Mouse (Mus musculus): ENCODE measurements around the gene Ak7. TPM values are rescaled to one million over a fixed set of nuclear protein-coding genes. Genes with fewer than 3 reads are reported as not detected.
A peak's percentile ranks its signal among the peaks of the same experiment; 100 is the strongest.

Ak7 gene
- total RNA-seq, 4 experiments from 2014 or later = not detected

DNA sequence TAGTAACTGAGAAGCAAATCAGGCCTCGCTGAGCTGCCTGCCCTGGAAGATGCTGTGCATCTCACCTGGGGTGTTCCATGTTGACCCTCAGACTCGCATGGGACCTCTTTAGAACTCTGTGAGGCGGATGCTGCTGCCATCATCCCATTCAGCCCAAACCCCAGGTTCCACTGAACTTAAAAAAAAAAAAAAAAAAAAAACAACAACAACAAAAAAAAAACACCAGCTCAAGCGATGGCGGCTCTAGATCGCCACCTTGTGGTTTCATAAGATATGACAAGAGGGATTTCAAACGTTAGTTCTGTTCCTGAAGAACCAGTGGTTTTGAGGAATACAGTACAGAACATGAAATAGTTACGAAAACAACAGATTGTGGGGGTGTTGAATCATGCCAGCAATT lies 22.2 kb downstream of the Ak7 start:
- no peak for DNase-seq (ENCODE audit: low spot score in 2 of 2)

GRCm38 (mm10) chr12:105730851-105731460 lies 25.2 kb downstream of the Ak7 start:
- DNase-seq (ENCODE audit: low spot score in 2 of 2) = no peak

- no peak for DNase-seq (ENCODE audit: low spot score in 2 of 2)
These were observed 27.8 kb downstream of the Ak7 start for GRCm38 (mm10) chr12:105733370-105734159.

GRCm38 (mm10) chr12:105735226-105735888 lies 29.6 kb downstream of the Ak7 start:
- DNase-seq (ENCODE audit: low spot score in 2 of 2) = no peak

DNA sequence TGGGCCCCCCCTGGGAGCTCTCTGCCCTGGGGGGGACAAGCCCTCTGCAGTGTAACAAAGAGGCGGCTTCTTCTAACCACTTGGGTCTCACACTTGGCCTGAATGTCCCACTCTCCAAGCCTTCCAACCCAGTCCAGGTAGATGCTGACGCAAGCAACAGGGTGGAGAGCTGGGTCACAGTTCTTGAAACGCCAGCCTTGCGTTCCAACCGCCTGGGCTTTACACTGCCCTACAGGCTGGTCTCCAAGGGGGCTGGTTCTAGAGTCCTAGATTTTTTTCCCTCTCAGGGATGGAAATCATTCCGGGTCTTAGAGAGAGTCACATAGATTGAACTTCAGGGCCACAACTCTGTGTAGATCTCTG lies 30.1 kb downstream of the Ak7 start:
- DNase-seq (ENCODE audit: low spot score in 2 of 2) = no peak

DNA sequence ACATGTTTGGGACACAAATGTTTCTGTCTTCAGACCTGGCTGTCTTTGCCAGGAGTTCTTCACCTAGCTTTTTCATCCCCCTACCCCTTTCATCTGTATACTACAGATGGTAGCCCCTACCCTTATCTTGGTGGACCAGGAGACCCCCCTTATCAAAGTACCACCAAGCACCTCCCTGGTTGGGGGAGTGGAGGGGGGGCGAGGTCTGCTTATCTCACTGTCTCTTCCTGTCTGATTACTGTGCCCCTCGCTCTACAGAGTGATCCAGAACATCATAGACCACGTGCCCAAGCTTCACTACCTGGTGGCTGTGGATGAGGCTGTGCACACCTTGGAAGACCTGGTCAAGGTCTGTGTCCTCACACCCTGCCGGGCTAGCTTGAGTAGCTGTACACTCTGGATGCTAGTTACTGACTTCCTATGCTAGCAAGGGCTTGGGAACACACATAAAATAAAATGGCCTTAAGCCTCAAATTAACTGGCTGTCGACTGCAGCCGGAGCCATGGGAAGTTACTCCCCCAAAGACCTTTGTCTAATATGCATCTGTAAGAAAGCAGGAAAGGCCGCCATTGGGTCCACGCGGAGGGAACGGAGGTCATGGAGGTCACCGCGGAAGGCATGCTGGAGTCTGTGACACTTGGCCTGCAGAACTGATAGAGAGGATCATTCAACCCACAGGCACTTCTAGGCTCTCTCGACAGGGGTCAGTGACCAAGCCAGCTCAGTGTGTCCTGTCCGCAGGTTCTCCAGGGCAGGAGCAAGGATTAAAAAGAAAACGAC lies 32.7 kb downstream of the Ak7 start:
- DNase-seq (ENCODE audit: low spot score in 2 of 2) = no peak

- no peak for DNase-seq (ENCODE audit: low spot score in 2 of 2)
These were observed 33.9 kb downstream of the Ak7 start for GRCm38 (mm10) chr12:105739656-105740055.

DNA sequence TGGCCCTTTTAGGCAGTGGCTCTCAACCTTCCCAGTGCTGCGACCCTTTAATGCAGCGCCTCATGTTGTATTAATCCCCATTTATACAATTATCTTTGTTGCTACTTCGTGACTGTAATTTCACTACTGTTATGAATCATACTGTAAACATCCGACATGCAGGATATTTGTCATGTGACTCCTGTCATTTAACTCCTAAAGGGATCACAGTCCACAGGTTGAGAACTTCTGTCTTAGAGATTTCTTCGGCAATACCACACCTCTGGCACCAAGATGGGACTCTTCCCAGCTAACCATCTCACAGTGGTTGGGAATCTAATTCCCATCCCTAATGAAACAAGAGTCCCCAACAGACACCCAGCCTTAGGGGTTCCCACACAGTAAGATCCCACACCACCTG lies 42.3 kb downstream of the Ak7 start:
- no peak for DNase-seq (ENCODE audit: low spot score in 2 of 2)

GRCm38 (mm10) chr12:105753813-105754212 lies 48.0 kb downstream of the Ak7 start:
- no peak for DNase-seq (ENCODE audit: low spot score in 2 of 2)

GRCm38 (mm10) chr12:105757816-105758497 lies 52.2 kb downstream of the Ak7 start:
- peak in 1 of 2 experiments; percentile 28 for DNase-seq (ENCODE audit: low spot score in 2 of 2)

DNA sequence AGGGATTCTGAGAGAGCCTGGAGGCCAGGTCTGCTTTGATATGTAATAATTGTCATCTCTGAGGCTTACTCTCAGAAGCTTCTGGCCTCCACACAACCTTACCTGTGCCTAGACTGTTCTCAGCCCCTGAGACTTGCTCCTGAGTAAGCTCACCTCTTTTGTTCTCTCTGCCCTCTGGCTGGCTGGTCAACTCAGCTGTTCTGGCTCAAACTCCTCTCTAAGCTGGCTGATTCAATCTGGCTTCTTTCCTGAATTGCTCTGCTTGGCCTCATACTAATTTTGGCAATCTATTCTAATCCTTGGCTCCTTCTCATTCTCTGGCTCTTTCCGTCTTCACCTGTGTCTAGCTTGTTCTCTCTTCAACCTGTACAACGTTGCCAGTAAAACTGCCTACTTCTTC lies 53.1 kb downstream of the Ak7 start:
- DNase-seq (ENCODE audit: low spot score in 2 of 2) = no peak

DNA sequence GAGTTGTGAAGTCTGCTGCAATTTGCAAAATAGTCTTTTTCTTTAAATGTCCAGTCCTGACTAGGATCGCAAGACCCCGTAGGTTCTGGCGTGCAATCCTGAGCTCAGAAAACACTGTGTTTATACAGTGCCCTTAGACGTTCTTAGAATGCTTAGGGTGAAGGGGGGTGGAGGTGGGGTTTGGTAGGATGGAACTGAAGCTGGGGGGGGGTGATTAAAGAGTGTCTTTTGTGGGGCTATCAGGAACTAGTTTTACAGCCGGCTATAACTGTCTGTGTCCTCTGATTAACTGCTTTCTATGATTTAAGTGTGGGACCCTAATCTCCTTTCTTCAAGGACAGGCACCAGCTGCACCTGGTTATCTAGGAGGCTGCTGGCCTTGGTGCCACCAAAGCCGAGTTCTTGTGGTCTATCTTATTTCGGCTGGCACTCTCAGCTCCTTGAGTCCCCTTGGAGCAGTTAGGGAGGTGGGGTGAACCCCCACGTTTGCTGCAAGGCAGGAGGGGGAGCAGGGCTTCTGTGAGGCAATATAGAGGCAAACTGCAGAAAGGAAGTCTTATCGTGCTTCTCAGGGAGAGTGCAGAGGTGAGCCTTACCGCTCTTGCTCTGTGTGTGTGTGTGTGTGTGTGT lies 54.2 kb downstream of the Ak7 start:
- no peak for DNase-seq (ENCODE audit: low spot score in 2 of 2)

DNA sequence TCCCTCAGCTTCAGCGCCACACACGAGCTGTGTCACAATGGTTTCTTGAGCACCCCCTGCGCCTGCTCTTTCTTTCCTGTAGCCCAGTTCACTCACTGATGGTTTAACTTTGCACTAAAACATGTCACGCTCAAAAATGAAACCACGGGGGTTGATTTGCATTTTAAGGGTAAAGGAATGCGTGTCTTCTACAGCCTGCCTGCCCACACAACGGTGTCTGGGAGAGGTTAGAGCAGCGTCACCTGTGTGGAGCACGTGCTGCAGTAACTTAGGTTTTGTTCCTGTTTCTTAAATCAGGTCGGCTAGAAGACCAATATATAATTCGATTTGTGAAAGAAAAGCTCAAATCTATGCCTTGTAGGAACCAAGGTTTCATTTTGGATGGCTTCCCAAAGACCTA lies 55.4 kb downstream of the Ak7 start:
- DNase-seq (ENCODE audit: low spot score in 2 of 2) = no peak

DNA sequence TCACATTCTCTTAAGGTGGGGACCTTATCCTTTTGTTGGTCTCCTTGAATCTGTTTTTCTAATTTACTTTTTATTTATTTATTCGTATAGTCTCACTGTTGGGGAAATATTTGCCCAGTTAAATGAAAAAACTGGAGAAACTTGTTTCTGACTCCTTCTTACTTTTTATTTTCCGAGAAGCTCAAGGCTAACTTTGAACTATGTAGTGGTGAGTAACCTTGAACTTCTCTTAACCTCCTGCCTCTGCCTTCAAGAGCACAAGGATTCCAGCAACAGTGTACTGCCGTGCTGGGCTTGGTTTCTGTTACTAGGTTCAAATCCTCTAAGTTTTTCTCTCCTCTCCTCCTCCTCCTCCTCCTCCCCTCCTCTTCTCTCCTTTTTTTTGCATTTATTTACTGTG lies 55.9 kb downstream of the Ak7 start:
- no peak for DNase-seq (ENCODE audit: low spot score in 2 of 2)

- DNase-seq (ENCODE audit: low spot score in 2 of 2) = no peak
These were observed 63.9 kb downstream of the Ak7 start for GRCm38 (mm10) chr12:105769700-105770099.

DNA sequence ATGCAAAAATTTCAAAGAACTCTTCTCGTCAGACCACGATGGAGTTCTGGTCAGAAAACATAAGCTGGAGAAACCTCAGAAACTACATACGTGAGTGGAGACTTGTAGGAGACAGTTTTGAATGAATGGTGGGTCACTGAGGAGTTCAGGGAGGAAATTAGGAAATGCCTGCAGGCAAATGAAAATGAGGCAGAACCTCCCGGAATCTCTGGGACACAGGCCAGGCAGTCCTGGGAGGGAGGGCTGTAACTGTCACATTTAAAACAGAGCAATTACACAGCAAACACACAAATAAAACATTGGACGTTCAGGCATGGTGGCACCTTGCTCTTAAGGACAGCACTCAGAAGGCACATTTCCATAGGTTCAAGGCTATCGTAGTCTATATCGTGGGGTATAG lies 69.1 kb downstream of the Ak7 start:
- DNase-seq (ENCODE audit: low spot score in 2 of 2) = no peak

DNA sequence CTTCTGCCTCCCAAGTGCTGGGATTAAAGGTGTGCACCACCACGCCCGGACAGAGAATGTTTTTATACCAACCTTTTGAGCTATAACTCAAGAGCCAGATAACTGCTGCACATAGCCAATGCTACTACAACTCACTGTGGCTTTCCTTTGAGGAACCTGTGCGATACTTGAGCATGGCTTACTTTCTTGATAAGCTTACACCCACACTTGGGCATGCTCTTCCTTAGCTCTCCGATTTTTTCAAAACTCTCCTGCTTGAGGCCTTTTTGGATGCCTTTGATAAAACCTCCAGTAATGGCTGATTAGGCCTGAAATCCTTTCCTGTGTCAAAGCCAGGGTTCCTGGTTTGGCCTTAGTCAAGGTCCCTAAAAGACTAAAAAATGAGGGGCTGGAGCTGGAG lies 71.9 kb downstream of the Ak7 start:
- no peak for DNase-seq (ENCODE audit: low spot score in 2 of 2)

DNA sequence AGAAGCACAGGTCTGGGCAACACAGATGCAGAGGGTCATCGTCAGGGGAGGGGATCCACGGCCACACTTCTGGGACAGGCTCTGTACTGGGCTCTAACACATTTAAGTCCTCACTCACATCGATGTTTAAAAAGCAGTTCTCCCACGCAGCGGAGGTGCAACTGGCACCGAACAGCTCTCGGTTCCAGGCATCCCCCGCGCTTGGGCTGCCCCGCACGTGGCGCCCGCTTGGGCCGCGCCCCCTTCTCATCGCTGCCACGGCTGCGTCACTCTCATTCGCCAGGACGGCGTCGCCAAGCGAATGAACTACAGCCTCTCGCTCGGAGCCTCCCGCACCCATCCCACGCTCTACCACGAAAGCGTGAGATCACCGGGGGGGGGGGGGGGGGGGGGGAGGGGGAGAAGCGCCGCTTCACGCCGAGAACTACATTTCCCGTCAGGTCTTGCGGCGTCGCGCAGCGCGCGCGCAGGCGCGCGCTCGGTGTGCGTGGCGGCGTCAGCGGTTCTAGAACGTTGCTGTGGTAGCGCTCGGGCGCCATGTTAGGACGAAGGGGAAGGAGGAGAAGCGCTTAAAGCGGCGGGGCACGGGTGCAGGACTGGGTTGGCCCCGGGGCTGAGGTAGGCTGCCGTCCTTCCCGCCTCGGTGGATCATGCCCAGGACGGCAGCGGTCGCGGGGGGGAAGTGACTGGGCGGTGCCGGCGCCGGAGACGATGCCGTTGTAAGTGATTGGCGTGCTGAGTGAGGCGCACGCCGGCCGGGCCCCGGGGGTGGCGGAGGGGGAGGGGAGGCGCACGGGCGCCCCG lies 78.6 kb downstream of the Ak7 start, which contains the start of gene Papola:
TSS of gene Papola (plus strand) at position 499 of the 804 bp plus-strand sequence.
- peak; percentile 70 to 79 for DNase-seq (ENCODE audit: low spot score in 2 of 2)

- no peak for DNase-seq (ENCODE audit: low spot score in 2 of 2)
These were observed 79.4 kb downstream of the Ak7 start for GRCm38 (mm10) chr12:105785000-105785774.
